Mouse (Mus musculus) intestine, embryonic 15.5 days (tissue): ENCODE results near the gene Ubap2. TPM values are rescaled to one million over a fixed set of nuclear protein-coding genes. Genes with fewer than 3 reads are reported as not detected.

ENCODE experiments used
- ATAC-seq: fragments of 200-750 bp; cut with Nextera tagmentation; 2 replicates; pipeline ENCODE4 v1.8.0; 2017; ENCODE audit warnings: moderate TSS enrichment, moderate library complexity
- H3K27ac ChIP-seq: fragments of 300-500 bp; sonication (generic); 2 replicates; pipeline ENCODE4 v1.5.1; 2015; ENCODE audit warnings: mild to moderate bottlenecking, inconsistent platforms
- H3K27me3 ChIP-seq: fragments of 300-500 bp; sonication (generic); replicated peaks from 2 replicates; pipeline ENCODE4 v1.6.1; 2015; ENCODE audit warnings: inconsistent platforms
- H3K36me3 ChIP-seq: fragments of 300-500 bp; sonication (generic); 2 replicates; pipeline ENCODE4 v1.6.1; 2015; ENCODE audit warnings: inconsistent platforms
- H3K4me1 ChIP-seq: fragments of 300-500 bp; sonication (generic); replicated peaks from 2 replicates; pipeline ENCODE4 v1.6.1; 2015; ENCODE audit warnings: inconsistent platforms
- H3K4me2 ChIP-seq: fragments of 300-500 bp; sonication (generic); replicated peaks from 2 replicates; pipeline ENCODE4 v1.6.1; 2015; ENCODE audit warnings: mild to moderate bottlenecking, inconsistent platforms
- H3K4me3 ChIP-seq: fragments of 300-500 bp; sonication (generic); replicated peaks from 2 replicates; pipeline ENCODE4 v1.5.1; 2015; ENCODE audit warnings: inconsistent platforms
- H3K9ac ChIP-seq: fragments of 300-500 bp; sonication (generic); 2 replicates; pipeline ENCODE4 v1.6.1; 2015; ENCODE audit warnings: inconsistent platforms
- H3K9me3 ChIP-seq: fragments of 300-500 bp; sonication (generic); 2 replicates; pipeline ENCODE4 v1.6.1; 2016; ENCODE audit warnings: inconsistent platforms
- WGBS: fragments of 180-500 bp; shearing (Covaris S2); methylation state at CpG from one replicate; pipeline ENCODE4 v1.1.7; 2015; 5-methylcytosine and 5-hydroxymethylcytosine counted together
- polyA plus RNA-seq: library from polyadenylated mRNA; unstranded; fragments of >200 nt; fragmentation: Nextera tagmentation; extraction: Ambion mirVana; gene quantifications from 2 replicates; pipeline ENCODE4 v1.2.1, GENCODE M21; 2015

Gene Ubap2
- polyA plus RNA-seq, 1 experiment from 2014 or later, result 52.2 TPM

DNA sequence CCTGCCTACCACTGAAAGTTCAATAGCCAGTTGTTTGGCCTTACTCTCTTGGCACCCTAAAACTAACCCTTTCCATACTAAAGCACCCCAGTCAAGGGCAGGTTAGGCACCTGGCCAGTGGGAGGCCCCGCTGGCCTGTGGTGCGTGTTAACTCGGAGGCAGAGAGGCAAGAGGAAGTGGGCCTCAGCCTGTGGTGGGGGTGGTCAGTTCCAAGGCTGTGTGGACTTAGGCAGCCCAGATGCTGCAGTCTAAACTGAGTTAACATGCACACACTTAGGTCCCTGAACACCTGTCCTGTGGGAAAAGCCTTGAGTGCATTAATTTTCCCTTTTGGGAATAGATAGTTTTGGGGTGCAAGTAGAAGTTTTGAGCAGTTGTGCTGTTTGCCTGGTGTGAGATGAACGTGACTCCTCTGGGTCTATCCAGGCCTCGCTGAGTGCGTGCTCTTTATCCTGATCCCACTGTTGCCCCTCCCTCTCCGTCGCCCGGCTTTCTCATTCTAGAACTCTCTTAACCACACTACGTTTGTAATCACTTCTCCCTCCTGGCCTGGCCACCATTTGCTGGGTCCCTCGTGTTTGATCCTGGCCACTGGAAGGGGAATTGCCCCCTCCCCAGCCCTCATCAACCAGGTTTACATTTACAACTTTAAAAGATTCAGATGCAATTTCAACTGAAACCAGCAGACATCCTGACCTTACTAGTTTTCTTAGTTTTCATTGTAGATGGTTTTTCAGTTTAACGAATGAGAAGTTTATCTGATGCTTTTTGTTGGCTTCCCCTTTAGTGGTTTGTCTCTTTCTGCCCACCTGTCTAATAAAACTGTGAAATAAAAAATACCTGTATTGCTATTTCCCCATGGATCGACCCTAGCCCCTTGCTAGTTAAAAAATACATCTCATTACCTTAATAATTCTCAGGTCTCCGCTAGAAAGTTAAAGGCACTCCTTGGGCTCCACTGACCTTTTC is 82.1 kb downstream of the Ubap2 start:
- Histone ChIP-seq H3K27ac (no peak overlapping the region), H3K9me3 (no peaks in the 10 kb centered on the region), H3K9ac (no peak overlapping the region), H3K4me2 (no peak overlapping the region), H3K4me1 (no peaks in the 10 kb centered on the region), H3K36me3 (peaks cover 58% of the 10 kb centered on the region), H3K4me3 (no peak overlapping the region), H3K27me3 (no peaks in the 10 kb centered on the region)
- no peak for ATAC-seq
- 63% methylated on average over 14 of the region's 14 CpGs for WGBS

DNA sequence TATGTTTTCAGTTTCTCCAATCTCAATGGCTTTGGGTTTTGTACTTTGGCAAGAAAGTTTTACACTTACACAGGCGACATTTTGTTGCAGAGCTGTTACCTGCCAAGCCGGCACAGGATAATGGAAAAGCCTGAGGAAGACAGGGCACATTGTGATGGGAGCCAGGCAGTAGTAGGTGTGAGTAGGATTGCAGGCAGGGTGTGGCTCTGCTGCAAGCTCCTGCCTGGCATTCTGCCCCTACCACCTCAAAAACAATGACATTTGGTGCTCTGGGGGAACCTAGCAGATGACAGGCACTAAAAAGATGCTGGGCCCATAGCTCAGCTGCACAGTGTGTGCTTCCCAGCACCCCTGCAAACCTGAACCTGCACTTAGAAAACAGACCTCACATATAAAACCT is 85.1 kb downstream of the Ubap2 start:
- Histone ChIP-seq H3K4me2 (no peak overlapping the region), H3K36me3 (peaks cover 28% of the 10 kb centered on the region), H3K4me3 (no peak overlapping the region), H3K27ac (no peak overlapping the region), H3K27me3 (no peaks in the 10 kb centered on the region), H3K9ac (no peak overlapping the region), H3K9me3 (no peaks in the 10 kb centered on the region), H3K4me1 (no peaks in the 10 kb centered on the region)
- ATAC-seq, result no peak
- 86% methylated on average over 2 of the region's 2 CpGs for WGBS

DNA sequence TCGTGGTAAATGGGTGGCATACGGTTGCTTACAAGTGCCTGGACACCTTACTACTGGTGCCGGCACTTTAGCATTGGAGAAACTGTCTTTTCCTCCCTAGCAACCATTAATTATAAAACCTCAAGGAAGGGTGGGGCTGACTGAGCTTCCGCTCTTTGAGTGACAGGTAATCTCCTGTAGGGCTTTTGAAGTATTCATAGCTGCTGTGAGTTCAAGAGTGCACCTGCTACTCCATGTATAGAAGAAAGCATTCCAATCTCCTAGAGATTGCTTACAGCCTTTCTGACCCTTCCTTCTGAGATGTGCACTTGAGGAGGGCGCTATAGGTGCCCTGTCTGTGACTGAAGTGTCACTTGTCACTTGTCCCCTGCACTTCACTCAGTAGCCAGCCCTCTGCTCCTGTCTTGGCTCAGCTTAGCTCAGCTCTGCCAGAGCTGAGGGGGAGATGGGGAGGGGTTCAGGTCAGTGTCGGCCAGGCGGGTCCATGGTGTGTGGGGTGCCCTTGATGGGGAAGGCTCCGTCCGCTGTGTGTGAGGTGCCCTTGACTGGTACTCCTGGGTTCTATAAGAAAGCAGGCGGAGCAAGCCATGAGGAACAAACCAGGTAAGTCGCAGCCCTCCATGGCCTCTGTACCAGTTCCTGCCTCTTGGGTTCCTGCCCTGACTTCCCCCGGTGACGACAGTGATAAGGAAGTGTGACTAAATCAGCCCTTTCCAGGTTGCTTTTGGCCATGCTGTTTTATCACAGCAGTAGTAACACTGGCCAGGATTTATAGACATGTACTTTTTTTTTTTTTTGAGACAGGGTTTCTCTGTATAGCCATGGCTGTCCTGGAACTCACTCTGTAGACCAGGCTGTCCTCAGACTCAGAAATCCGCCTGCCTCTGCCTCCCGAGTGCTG is 94.9 kb downstream of the Ubap2 start:
- H3K27me3 ChIP-seq, result no peaks in the 10 kb centered on the region
- no peak for ATAC-seq
- no peak overlapping the region for H3K27ac ChIP-seq
- no peak overlapping the region for H3K4me3 ChIP-seq
- H3K4me2 ChIP-seq, result no peak overlapping the region
- H3K9ac ChIP-seq, result no peak overlapping the region
- H3K9me3 ChIP-seq, result no peaks in the 10 kb centered on the region
- no peaks in the 10 kb centered on the region for H3K4me1 ChIP-seq
- peaks cover 14% of the 10 kb centered on the region; the same call in 1 of the 2 replicates for H3K36me3 ChIP-seq
- WGBS, result 85% methylated on average over 15 of the region's 15 CpGs

DNA sequence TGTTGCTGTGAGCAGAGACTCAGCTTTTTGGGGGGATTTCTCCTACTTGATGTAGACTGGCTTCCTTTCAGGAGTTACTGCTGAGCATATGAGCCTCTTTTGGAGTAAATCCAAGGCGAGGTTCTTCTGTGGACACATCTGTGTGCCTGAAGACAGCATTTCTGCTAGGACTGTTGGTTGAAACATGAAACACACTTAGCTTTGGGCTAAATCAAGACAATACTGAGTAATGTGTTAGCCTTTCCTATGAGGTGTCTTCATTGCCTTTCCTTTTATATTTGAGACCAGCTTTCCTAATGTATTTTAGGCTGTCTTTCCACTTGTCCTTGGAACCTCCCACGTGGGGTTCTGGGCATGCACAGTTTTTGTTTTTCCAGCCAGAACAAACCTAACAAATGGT is 100.3 kb downstream of the Ubap2 start:
- H3K36me3 ChIP-seq, result 0 out of 2 replicates have a peak, but pooled peaks cover 7% of the 10 kb centered on the region
- no peaks in the 10 kb centered on the region for H3K27me3 ChIP-seq
- no peak overlapping the region for H3K27ac ChIP-seq
- H3K9me3 ChIP-seq, result no peaks in the 10 kb centered on the region
- no peak overlapping the region for H3K4me2 ChIP-seq
- ATAC-seq, result no peak
- no peaks in the 10 kb centered on the region for H3K4me1 ChIP-seq
- no peak overlapping the region for H3K4me3 ChIP-seq
- no peak overlapping the region for H3K9ac ChIP-seq
- WGBS, result 86% methylated on average over 2 of the region's 2 CpGs

DNA sequence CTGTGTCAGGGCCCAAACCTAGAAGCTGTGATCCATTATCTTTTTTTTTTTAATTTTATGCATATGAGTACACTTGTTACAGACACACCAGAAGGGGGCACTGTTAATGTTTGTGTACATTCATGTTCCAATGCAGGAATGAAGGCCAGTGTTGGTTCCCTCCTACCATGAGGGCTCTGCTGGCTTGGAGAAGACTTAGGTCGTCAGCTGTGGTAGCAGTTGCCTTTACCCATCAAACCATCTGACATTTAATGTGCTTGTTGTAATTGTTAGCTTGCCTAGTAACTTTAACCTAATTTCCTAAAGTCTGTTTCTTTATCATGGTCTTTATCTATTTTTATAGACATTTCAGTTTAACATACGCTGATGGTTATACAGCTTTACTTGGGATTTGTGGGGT is 104.0 kb downstream of the Ubap2 start:
- 77% methylated on average over 2 of the region's 2 CpGs for WGBS
- H3K4me1 ChIP-seq, result no peaks in the 10 kb centered on the region
- no peak overlapping the region for H3K4me3 ChIP-seq
- no peaks in the 10 kb centered on the region for H3K9me3 ChIP-seq
- H3K36me3 ChIP-seq, result 0 out of 2 replicates have a peak, but pooled peaks cover 6% of the 10 kb centered on the region
- ATAC-seq, result no peak
- no peaks in the 10 kb centered on the region for H3K27me3 ChIP-seq
- H3K4me2 ChIP-seq, result no peak overlapping the region
- H3K27ac ChIP-seq, result no peak overlapping the region
- H3K9ac ChIP-seq, result no peak overlapping the region

GRCm38 (mm10) chr4:41165693-41166475 is 109.1 kb downstream of the Ubap2 start:
- peak; percentile 6; the same call in 1 of the 2 replicates for ATAC-seq
- peak overlapping the region; percentile 44; the same call in 1 of the 2 replicates for H3K27ac ChIP-seq

DNA sequence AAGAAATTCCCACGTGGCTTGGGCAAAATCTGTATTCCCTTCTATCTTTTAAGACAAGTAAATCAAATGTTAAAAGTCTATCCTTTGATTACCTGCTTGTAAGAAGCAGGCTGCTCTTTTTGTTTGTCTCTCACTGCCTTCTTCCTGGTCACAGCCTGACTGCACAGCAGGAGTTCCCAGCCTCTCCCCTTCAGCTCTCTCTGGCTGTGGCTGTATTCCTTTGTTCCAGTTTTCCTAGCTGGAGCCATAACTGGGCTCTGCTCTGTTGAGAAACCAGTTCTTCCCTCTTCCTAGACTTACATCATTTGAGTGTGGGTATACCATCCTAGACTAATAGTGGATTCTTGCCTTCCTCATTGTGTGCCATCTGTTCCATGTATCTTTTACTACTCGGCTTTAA is 110.0 kb downstream of the Ubap2 start:
- Histone ChIP-seq H3K4me1 (peaks cover 8% of the 10 kb centered on the region), H3K4me2 (no peak overlapping the region), H3K27ac (no peak overlapping the region), H3K9ac (no peak overlapping the region), H3K4me3 (no peak overlapping the region), H3K36me3 (0 out of 2 replicates have a peak, but pooled peaks cover 2% of the 10 kb centered on the region), H3K27me3 (no peaks in the 10 kb centered on the region), H3K9me3 (no peaks in the 10 kb centered on the region)
- ATAC-seq, result no peak
- WGBS, result 33% methylated on average over 2 of the region's 2 CpGs

More at GRCm38 (mm10) chr4:41165693-41166475, 109.1 kb downstream of the Ubap2 start:
- Histone ChIP-seq H3K9me3 (no peaks in the 10 kb centered on the region), H3K27me3 (no peaks in the 10 kb centered on the region), H3K9ac (no peak overlapping the region), H3K4me3 (no peak overlapping the region), H3K4me2 (no peak overlapping the region), H3K36me3 (0 out of 2 replicates have a peak, but pooled peaks cover 2% of the 10 kb centered on the region), H3K4me1 (peaks cover 8% of the 10 kb centered on the region)
- 60% methylated on average over 6 of the region's 6 CpGs for WGBS

GRCm38 (mm10) chr4:41161232-41161631 is 113.7 kb downstream of the Ubap2 start:
- H3K27me3 ChIP-seq, result no peaks in the 10 kb centered on the region
- no peak overlapping the region for H3K9ac ChIP-seq
- no peak for ATAC-seq
- H3K9me3 ChIP-seq, result no peaks in the 10 kb centered on the region
- WGBS, result 91% methylated on average over 3 of the region's 3 CpGs
- H3K4me2 ChIP-seq, result no peak overlapping the region
- no peaks in the 10 kb centered on the region for H3K36me3 ChIP-seq
- H3K4me3 ChIP-seq, result no peak overlapping the region
- H3K27ac ChIP-seq, result no peak overlapping the region
- H3K4me1 ChIP-seq, result peaks cover 11% of the 10 kb centered on the region

DNA sequence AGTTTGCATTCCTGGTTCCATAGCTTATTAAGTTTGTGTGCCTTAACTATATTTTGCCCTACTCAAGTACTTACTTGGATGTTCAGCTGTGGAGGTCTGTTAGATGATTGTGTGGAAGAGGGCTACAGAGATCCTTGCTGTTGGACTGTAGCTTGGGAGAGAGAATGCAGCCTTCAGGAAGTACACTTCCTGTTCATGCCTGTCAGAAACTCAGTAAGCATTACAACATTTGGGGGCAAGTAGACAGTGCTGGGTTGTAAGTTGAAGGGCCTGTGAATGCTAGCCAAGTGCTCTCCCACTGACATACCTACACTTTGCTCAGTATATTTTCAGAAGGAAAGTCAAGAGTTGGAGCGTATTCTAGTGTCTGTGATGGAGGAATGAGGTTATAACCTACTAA is 116.7 kb downstream of the Ubap2 start:
- no peak overlapping the region for H3K9ac ChIP-seq
- ATAC-seq, result no peak
- no peak overlapping the region for H3K27ac ChIP-seq
- WGBS, result 89% methylated on average over 1 of the region's 1 CpGs
- H3K36me3 ChIP-seq, result no peaks in the 10 kb centered on the region
- no peak overlapping the region for H3K4me3 ChIP-seq
- H3K4me1 ChIP-seq, result 0 out of 2 replicates have a peak, but pooled peaks cover 3% of the 10 kb centered on the region
- no peaks in the 10 kb centered on the region for H3K9me3 ChIP-seq
- no peak overlapping the region for H3K4me2 ChIP-seq
- H3K27me3 ChIP-seq, result no peaks in the 10 kb centered on the region

DNA sequence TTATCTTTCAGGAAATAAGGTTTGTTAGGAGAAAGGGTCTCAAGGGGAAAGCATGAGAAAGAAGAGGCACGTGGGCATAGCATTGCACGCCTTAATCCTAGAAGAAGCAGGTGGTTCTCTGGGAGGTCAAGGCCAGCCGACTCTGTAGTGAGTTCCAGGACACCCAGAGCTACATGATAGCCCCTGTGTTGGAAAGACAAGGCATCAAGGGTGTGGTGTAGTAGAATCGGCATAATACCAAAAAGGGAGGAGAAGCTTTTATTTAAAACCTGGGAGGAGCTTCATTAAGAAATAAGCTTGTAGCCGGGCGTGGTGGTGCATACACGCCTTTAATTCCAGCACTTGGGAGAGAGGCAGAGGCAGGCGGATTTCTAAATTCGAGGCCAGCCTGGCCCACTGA is 118.0 kb downstream of the Ubap2 start:
- Histone ChIP-seq H3K36me3 (no peaks in the 10 kb centered on the region), H3K27me3 (no peaks in the 10 kb centered on the region), H3K9ac (no peak overlapping the region), H3K9me3 (no peaks in the 10 kb centered on the region), H3K27ac (no peak overlapping the region), H3K4me2 (no peak overlapping the region), H3K4me3 (no peak overlapping the region), H3K4me1 (0 out of 2 replicates have a peak, but pooled peaks cover 3% of the 10 kb centered on the region)
- 78% methylated on average over 9 of the region's 9 CpGs for WGBS
- ATAC-seq, result no peak

DNA sequence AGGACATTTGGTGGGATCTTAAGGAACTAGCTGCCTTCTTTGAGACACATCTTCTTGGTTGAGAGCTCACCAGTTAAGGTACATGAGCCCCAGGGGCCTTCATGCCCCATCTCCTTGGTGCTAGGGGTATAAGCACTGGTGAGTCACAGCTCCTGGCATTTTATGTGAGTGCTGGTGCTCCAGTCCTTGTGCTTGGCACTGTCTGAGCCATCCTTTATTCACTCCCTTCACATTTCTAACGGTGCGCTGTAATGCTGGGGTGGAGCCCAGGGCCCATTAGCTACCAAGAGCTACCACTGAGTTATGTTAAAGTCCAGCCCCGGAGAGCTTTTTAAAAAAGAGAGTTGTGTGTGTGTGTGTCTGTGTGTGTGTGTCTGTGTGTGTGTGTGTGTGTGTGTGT is 121.8 kb downstream of the Ubap2 start:
- H3K36me3 ChIP-seq, result no peaks in the 10 kb centered on the region
- 70% methylated on average over 3 of the region's 3 CpGs for WGBS
- H3K27ac ChIP-seq, result no peak overlapping the region
- no peaks in the 10 kb centered on the region for H3K27me3 ChIP-seq
- ATAC-seq, result no peak
- no peak overlapping the region for H3K4me2 ChIP-seq
- H3K9me3 ChIP-seq, result no peaks in the 10 kb centered on the region
- no peak overlapping the region for H3K4me3 ChIP-seq
- H3K4me1 ChIP-seq, result 0 out of 2 replicates have a peak, but pooled peaks cover 3% of the 10 kb centered on the region
- no peak overlapping the region for H3K9ac ChIP-seq
